9 mouse cellular contexts compared by ENCODE assay signal in genomic region chr3:21824101-21824880, GRCm38 (mm10).
DNase-seq lines count a peak whose midpoint lies in the region; ATAC-seq and TF ChIP-seq lines count a peak whose summit lies in the region.
"Had no signal": no experiment of that assay in that cellular context is flagged by ENCODE, and none has a peak within 500 bp of the region (broad histone marks: within the 10 kb centered on the region; RNA-seq: fewer than 3 reads in every experiment).

No protein-coding gene starts in this region.

- no peak overlapping the region for H3K4me3 ChIP-seq in forebrain, embryonic 14.5 days (ENCODE audit: low read depth, low read length)
- no peak overlapping the region for H3K4me3 ChIP-seq in hindbrain, postnatal 0 days (ENCODE audit: low read length)
- H3K4me3 ChIP-seq: lung, embryonic 15.5 days had no signal

- 36% methylated on average over 8 of the region's 8 CpGs for WGBS in forebrain, embryonic 14.5 days
- WGBS in hindbrain, postnatal 0 days, result 25% methylated on average over 8 of the region's 8 CpGs

- peak; percentile 74 for ATAC-seq in forebrain, embryonic 14.5 days
- peak; percentile 61 for ATAC-seq in hindbrain, postnatal 0 days
- ATAC-seq in monocyte, adult 5-6 weeks (replicated peaks; ENCODE audit: insufficient number of reproducible peaks, low FRiP score, low TSS enrichment, poor library complexity, severe bottlenecking), result 0 out of 2 replicates have a peak, but pooled peaks have one; percentile 22

- no peak for TF ChIP-seq CTCF in hindbrain, postnatal 0 days (IDR thresholded peaks at IDR 0.05; ENCODE audit: low read depth)

- H3K4me2 ChIP-seq in forebrain, embryonic 14.5 days (ENCODE audit: low read length), result no peak overlapping the region
- H3K4me2 ChIP-seq in hindbrain, postnatal 0 days (ENCODE audit: low read depth, low read length), result no peak overlapping the region
- H3K4me2 ChIP-seq: lung, embryonic 15.5 days had no signal

- peaks cover 9% of the 10 kb centered on the region for H3K4me1 ChIP-seq in forebrain, embryonic 14.5 days (ENCODE audit: control insufficient read depth, insufficient read depth, low read length)
- H3K4me1 ChIP-seq in hindbrain, postnatal 0 days (ENCODE audit: insufficient read depth, low read length), result 0 out of 2 replicates have a peak, but pooled peaks cover 9% of the 10 kb centered on the region

- H3K27ac ChIP-seq in forebrain, embryonic 14.5 days (ENCODE audit: low read depth, low read length), result no peak overlapping the region
- H3K27ac ChIP-seq in hindbrain, postnatal 0 days, result 0 out of 2 replicates have a peak overlapping the region, but pooled peaks have one; percentile 26
- H3K27ac ChIP-seq: lung, embryonic 15.5 days had no signal

- no peaks in the 10 kb centered on the region for H3K36me3 ChIP-seq in forebrain, embryonic 14.5 days (ENCODE audit: control insufficient read depth, insufficient read depth, low read length)
- H3K36me3 ChIP-seq in hindbrain, postnatal 0 days (ENCODE audit: insufficient read depth, low read length), result no peaks in the 10 kb centered on the region
- H3K36me3 ChIP-seq: lung, embryonic 15.5 days had no signal

- peak; percentile 5 to 9 for DNase-seq in left cerebral cortex, adult 18-20 months (ENCODE audit: low spot score in 2 of 2)
- no peak for DNase-seq in left cerebral cortex, adult 11 months (ENCODE audit: low spot score)
- DNase-seq in forebrain, embryonic 14.5 days (ENCODE audit: low spot score), result peak; percentile 51
- peak; percentile 53 for DNase-seq in hindbrain, postnatal 0 days (ENCODE audit: low spot score)
- DNase-seq in embryo, embryonic 10 days (ENCODE audit: low spot score), result no peak
- no peak for DNase-seq in lung, postnatal 4 days
- DNase-seq in adrenal gland, postnatal 10 days, result no peak

- H3K9me3 ChIP-seq in forebrain, embryonic 14.5 days (replicated peaks; ENCODE audit: control insufficient read depth, low read length), result no peaks in the 10 kb centered on the region
- no peaks in the 10 kb centered on the region for H3K9me3 ChIP-seq in hindbrain, postnatal 0 days (ENCODE audit: low read length)
- H3K9me3 ChIP-seq: lung, embryonic 15.5 days had no signal

- H3K9ac ChIP-seq in forebrain, embryonic 14.5 days (ENCODE audit: low read length), result no peak overlapping the region
- H3K9ac ChIP-seq in hindbrain, postnatal 0 days (replicated peaks; ENCODE audit: low read length), result no peak overlapping the region
- H3K9ac ChIP-seq: lung, embryonic 15.5 days had no signal

- no peaks in the 10 kb centered on the region for H3K27me3 ChIP-seq in forebrain, embryonic 14.5 days (replicated peaks; ENCODE audit: control insufficient read depth, insufficient read depth, low read length)
- H3K27me3 ChIP-seq in hindbrain, postnatal 0 days (ENCODE audit: insufficient read depth, low read length), result no peaks in the 10 kb centered on the region
- H3K27me3 ChIP-seq: lung, embryonic 15.5 days had no signal

Comparison
In these comparisons a context has a peak if more than half of its experiments do, and no peak if none do; other contexts are left out.
1. DNase-seq: peak in left cerebral cortex, adult 18-20 months (2 of 2), forebrain, embryonic 14.5 days (single experiment) and hindbrain, postnatal 0 days (single experiment); none in left cerebral cortex, adult 11 months (single experiment), embryo, embryonic 10 days (single experiment), lung, postnatal 4 days (0 of 2) and adrenal gland, postnatal 10 days (single experiment).
2. ATAC-seq: peak in every context shown above with its lines; median percentile 74 in forebrain, embryonic 14.5 days; 61 in hindbrain, postnatal 0 days; 22 in monocyte, adult 5-6 weeks.